Mouse (Mus musculus): ENCODE data around the gene Vegfa. TPM values are rescaled to one million over a fixed set of nuclear protein-coding genes. Genes with fewer than 3 reads are reported as not detected.

The Vegfa gene
- total RNA-seq (2023): 46.3 and 53.6 TPM in 2 replicates

GRCm38 (mm10) chr17:46032257-46032991 lies at the start of gene Vegfa:
Vegfa (minus strand) TSS chr17:46032369.

Other genes with a start within 250 kb of the Vegfa start
- gene Mrps18a, start 78.6 kb upstream of the Vegfa start, total RNA-seq (2023): 24.0 and 33.8 TPM in 2 replicates
- gene Rsph9, start 111.8 kb upstream of the Vegfa start, total RNA-seq (2023): 1.5 TPM in 2 replicates
- gene Mad2l1bp, start 121.2 kb upstream of the Vegfa start, total RNA-seq (2023): 22.6 and 23.5 TPM in 2 replicates
- 97.3 and 128 TPM in 2 replicates for gene Gtpbp2, start 128.7 kb upstream of the Vegfa start, total RNA-seq (2023)
- 10.5 and 11.8 TPM in 2 replicates for gene Polh, start 170.3 kb upstream of the Vegfa start, total RNA-seq (2023)
- 14.9 and 21.6 TPM in 2 replicates for gene Xpo5, start 170.4 kb upstream of the Vegfa start, total RNA-seq (2023)
- 20.9 and 22.5 TPM in 2 replicates for gene Polr1c, start 215.7 kb upstream of the Vegfa start, total RNA-seq (2023)
- 101 and 104 TPM in 2 replicates for gene Yipf3, start 215.7 kb upstream of the Vegfa start, total RNA-seq (2023)
- 1.2 and 1.4 TPM in 2 replicates for gene Lrrc73, start 221.2 kb upstream of the Vegfa start, total RNA-seq (2023)

Measured in neutrophil, adult 65 days (primary cell).